Mouse (Mus musculus) midbrain, embryonic 15.5 days (tissue): ENCODE data around the gene Trim40. TPM values are rescaled to one million over a fixed set of nuclear protein-coding genes. Genes with fewer than 3 reads are reported as not detected.
"Not testable (repeated sequence)": the region's sequence is repeated elsewhere in the genome, so short reads cannot be mapped to it uniquely, and the experiment has no call there.

Source experiments
- ATAC-seq: fragments of 200-750 bp; cut with Nextera tagmentation; replicated peaks from 2 replicates; pipeline ENCODE4 v1.8.0; 2017; ENCODE audit warnings: moderate TSS enrichment
- H3K27ac ChIP-seq: fragments of 300-500 bp; sonication (generic); 2 replicates; pipeline ENCODE4 v1.5.1; 2015; ENCODE audit warnings: mild to moderate bottlenecking, inconsistent platforms
- H3K27me3 ChIP-seq: fragments of 300-500 bp; sonication (generic); replicated peaks from 2 replicates; pipeline ENCODE4 v1.6.1; 2015; ENCODE audit warnings: inconsistent platforms
- H3K36me3 ChIP-seq: fragments of 300-500 bp; sonication (generic); replicated peaks from 2 replicates; pipeline ENCODE4 v1.6.1; 2015; ENCODE audit warnings: inconsistent platforms
- H3K4me1 ChIP-seq: fragments of 300-500 bp; sonication (generic); 2 replicates; pipeline ENCODE4 v1.6.1; 2015; ENCODE audit warnings: inconsistent platforms
- H3K4me2 ChIP-seq: fragments of 300-500 bp; sonication (generic); 2 replicates; pipeline ENCODE4 v1.6.1; 2015; ENCODE audit warnings: inconsistent platforms, mild to moderate bottlenecking, moderate library complexity
- H3K4me3 ChIP-seq: fragments of 300-500 bp; sonication (generic); 2 replicates; pipeline ENCODE4 v1.5.1; 2015; ENCODE audit warnings: mild to moderate bottlenecking, inconsistent platforms
- H3K9ac ChIP-seq: fragments of 300-500 bp; sonication (generic); 2 replicates; pipeline ENCODE4 v1.6.1; 2015; ENCODE audit warnings: mild to moderate bottlenecking, inconsistent platforms
- H3K9me3 ChIP-seq: fragments of 300-500 bp; sonication (generic); 2 replicates; pipeline ENCODE4 v1.6.1; 2016; ENCODE audit warnings: inconsistent platforms
- WGBS: fragments of 180-500 bp; shearing (Covaris S2); methylation state at CpG from one replicate; pipeline ENCODE4 v1.1.7; 2015; ENCODE audit warnings: mixed read lengths; 5-methylcytosine and 5-hydroxymethylcytosine counted together
- polyA plus RNA-seq: library from polyadenylated mRNA; unstranded; fragments of >200 nt; fragmentation: Nextera tagmentation; extraction: Ambion mirVana; gene quantifications from 2 replicates; pipeline ENCODE4 v1.2.1, GENCODE M21; 2015

Trim40 gene
- polyA plus RNA-seq, 1 experiment from 2014 or later, result not detected

GRCm38 (mm10) chr17:36912031-36912430 is 22.1 kb upstream of the Trim40 start:
- no peak overlapping the region for H3K4me2 ChIP-seq
- 72% methylated on average over 2 of the region's 2 CpGs for WGBS
- no peaks in the 10 kb centered on the region for H3K4me1 ChIP-seq
- H3K27ac ChIP-seq, result no peak overlapping the region
- H3K4me3 ChIP-seq, result no peak overlapping the region
- no peaks in the 10 kb centered on the region for H3K9me3 ChIP-seq
- H3K27me3 ChIP-seq, result no peaks in the 10 kb centered on the region
- no peaks in the 10 kb centered on the region for H3K36me3 ChIP-seq
- ATAC-seq, result no peak
- H3K9ac ChIP-seq, result no peak overlapping the region

- Histone ChIP-seq H3K4me3 (no peak overlapping the region), H3K4me1 (no peaks in the 10 kb centered on the region), H3K27ac (no peak overlapping the region), H3K27me3 (no peaks in the 10 kb centered on the region), H3K9ac (no peak overlapping the region), H3K9me3 (no peaks in the 10 kb centered on the region), H3K4me2 (no peak overlapping the region), H3K36me3 (no peaks in the 10 kb centered on the region)
- ATAC-seq, result no peak
- 55% methylated on average over 4 of the region's 4 CpGs for WGBS
These were observed 19.9 kb upstream of the Trim40 start for GRCm38 (mm10) chr17:36909802-36910201.

GRCm38 (mm10) chr17:36908235-36908634 is 18.3 kb upstream of the Trim40 start:
- ATAC-seq, result no peak
- H3K4me3 ChIP-seq, result no peak overlapping the region
- no peaks in the 10 kb centered on the region for H3K27me3 ChIP-seq
- H3K36me3 ChIP-seq, result no peaks in the 10 kb centered on the region
- 39% methylated on average over 1 of the region's 1 CpGs for WGBS
- H3K27ac ChIP-seq, result no peak overlapping the region
- no peaks in the 10 kb centered on the region for H3K9me3 ChIP-seq
- no peak overlapping the region for H3K4me2 ChIP-seq
- no peaks in the 10 kb centered on the region for H3K4me1 ChIP-seq
- no peak overlapping the region for H3K9ac ChIP-seq

GRCm38 (mm10) chr17:36903651-36904050 is 13.7 kb upstream of the Trim40 start:
- Histone ChIP-seq H3K4me2 (no peak overlapping the region), H3K27me3 (no peaks in the 10 kb centered on the region), H3K36me3 (no peaks in the 10 kb centered on the region), H3K9me3 (no peaks in the 10 kb centered on the region), H3K4me3 (no peak overlapping the region), H3K27ac (no peak overlapping the region), H3K4me1 (no peaks in the 10 kb centered on the region), H3K9ac (no peak overlapping the region)
- no peak for ATAC-seq
- WGBS, result 76% methylated on average over 3 of the region's 3 CpGs

- H3K36me3 ChIP-seq, result no peaks in the 10 kb centered on the region
- no peak overlapping the region for H3K4me3 ChIP-seq
- no peak overlapping the region for H3K4me2 ChIP-seq
- no peaks in the 10 kb centered on the region for H3K4me1 ChIP-seq
- WGBS, result 46% methylated on average over 1 of the region's 1 CpGs
- H3K27me3 ChIP-seq, result no peaks in the 10 kb centered on the region
- no peak overlapping the region for H3K27ac ChIP-seq
- ATAC-seq, result no peak
- H3K9me3 ChIP-seq, result no peaks in the 10 kb centered on the region
- H3K9ac ChIP-seq, result no peak overlapping the region
These were observed 10.8 kb upstream of the Trim40 start for GRCm38 (mm10) chr17:36900691-36901090.

- no peaks in the 10 kb centered on the region for H3K36me3 ChIP-seq
- H3K27ac ChIP-seq, result no peak overlapping the region
- no peaks in the 10 kb centered on the region for H3K4me1 ChIP-seq
- no peak overlapping the region for H3K4me3 ChIP-seq
- H3K27me3 ChIP-seq, result no peaks in the 10 kb centered on the region
- WGBS, result 90% methylated on average over 5 of the region's 5 CpGs
- H3K9me3 ChIP-seq, result no peaks in the 10 kb centered on the region
- no peak overlapping the region for H3K9ac ChIP-seq
- H3K4me2 ChIP-seq, result no peak overlapping the region
- ATAC-seq, result no peak
These were observed 10.1 kb upstream of the Trim40 start for GRCm38 (mm10) chr17:36900001-36900400.

GRCm38 (mm10) chr17:36899376-36899775 is 9.5 kb upstream of the Trim40 start:
- Histone ChIP-seq H3K27me3 (no peaks in the 10 kb centered on the region), H3K4me2 (no peak overlapping the region), H3K9ac (no peak overlapping the region), H3K27ac (no peak overlapping the region), H3K36me3 (no peaks in the 10 kb centered on the region), H3K4me3 (no peak overlapping the region), H3K9me3 (no peaks in the 10 kb centered on the region), H3K4me1 (no peaks in the 10 kb centered on the region)
- WGBS, result 80% methylated on average over 4 of the region's 4 CpGs
- ATAC-seq, result no peak

GRCm38 (mm10) chr17:36897552-36898205 is 7.8 kb upstream of the Trim40 start, which contains the start of gene Trim31:
Gene Trim31, plus strand, starts transcription at chr17:36898118.
- no peak within 1 kb of the TSS for H3K9ac ChIP-seq
- no peaks in the 10 kb centered on the region for H3K27me3 ChIP-seq
- H3K4me3 ChIP-seq, result no peak within 1 kb of the TSS
- H3K4me1 ChIP-seq, result no peaks in the 10 kb centered on the region
- no peak within 1 kb of the TSS for H3K4me2 ChIP-seq
- H3K36me3 ChIP-seq, result no peaks in the 10 kb centered on the region
- no peak for ATAC-seq
- H3K27ac ChIP-seq, result no peak within 1 kb of the TSS
- H3K9me3 ChIP-seq, result no peaks in the 10 kb centered on the region
- 68% methylated on average over 6 of the region's 6 CpGs for WGBS

- no peaks in the 10 kb centered on the region for H3K36me3 ChIP-seq
- no peaks in the 10 kb centered on the region for H3K4me1 ChIP-seq
These were observed 7.1 kb upstream of the Trim40 start for GRCm38 (mm10) chr17:36897065-36897464.

GRCm38 (mm10) chr17:36896583-36896982 is 6.7 kb upstream of the Trim40 start:
- Histone ChIP-seq H3K27ac (no peak overlapping the region), H3K9me3 (no peaks in the 10 kb centered on the region), H3K4me3 (no peak overlapping the region), H3K36me3 (no peaks in the 10 kb centered on the region), H3K4me1 (no peaks in the 10 kb centered on the region), H3K27me3 (no peaks in the 10 kb centered on the region), H3K4me2 (no peak overlapping the region), H3K9ac (no peak overlapping the region)
- WGBS, result 96% methylated on average over 1 of the region's 1 CpGs
- ATAC-seq, result no peak

More at GRCm38 (mm10) chr17:36897065-36897464, 7.1 kb upstream of the Trim40 start:
- no peak for ATAC-seq
- H3K9ac ChIP-seq, result no peak overlapping the region
- no peak overlapping the region for H3K4me3 ChIP-seq
- H3K9me3 ChIP-seq, result no peaks in the 10 kb centered on the region
- H3K27ac ChIP-seq, result no peak overlapping the region
- H3K4me2 ChIP-seq, result no peak overlapping the region
- no peaks in the 10 kb centered on the region for H3K27me3 ChIP-seq

- H3K4me2 ChIP-seq, result no peak overlapping the region
- H3K27me3 ChIP-seq, result no peaks in the 10 kb centered on the region
- no peak overlapping the region for H3K9ac ChIP-seq
- no peaks in the 10 kb centered on the region for H3K36me3 ChIP-seq
- H3K4me3 ChIP-seq, result no peak overlapping the region
- H3K9me3 ChIP-seq, result no peaks in the 10 kb centered on the region
- WGBS, result 78% methylated on average over 5 of the region's 5 CpGs
- no peaks in the 10 kb centered on the region for H3K4me1 ChIP-seq
- ATAC-seq, result no peak
- H3K27ac ChIP-seq, result no peak overlapping the region
These were observed 3.5 kb upstream of the Trim40 start for GRCm38 (mm10) chr17:36893387-36893786.

- peak; percentile 62; the same call in 1 of the 2 replicates for ATAC-seq
These were observed 2.4 kb upstream of the Trim40 start for GRCm38 (mm10) chr17:36892362-36892761.

GRCm38 (mm10) chr17:36891496-36891895 is 1.6 kb upstream of the Trim40 start:
- not testable (repeated sequence) for H3K4me2 ChIP-seq, H3K4me3 ChIP-seq, H3K27me3 ChIP-seq, H3K36me3 ChIP-seq, H3K27ac ChIP-seq, H3K9ac ChIP-seq, ATAC-seq, H3K9me3 ChIP-seq, H3K4me1 ChIP-seq
- WGBS, result 80% methylated on average over 1 of the region's 1 CpGs

More at GRCm38 (mm10) chr17:36892362-36892761, 2.4 kb upstream of the Trim40 start:
- H3K4me1 ChIP-seq, result no peaks in the 10 kb centered on the region
- H3K36me3 ChIP-seq, result no peaks in the 10 kb centered on the region
- no peak overlapping the region for H3K4me2 ChIP-seq
- no peak overlapping the region for H3K4me3 ChIP-seq
- H3K27ac ChIP-seq, result no peak overlapping the region
- WGBS, result 12% methylated on average over 2 of the region's 2 CpGs
- no peak overlapping the region for H3K9ac ChIP-seq
- no peaks in the 10 kb centered on the region for H3K27me3 ChIP-seq
- no peaks in the 10 kb centered on the region for H3K9me3 ChIP-seq
